Mouse (Mus musculus): ENCODE data around the gene Slc26a9. TPM values are rescaled to one million over a fixed set of nuclear protein-coding genes. Genes with fewer than 3 reads are reported as not detected.

Gene Slc26a9
- polyA plus RNA-seq, 1 experiment from 2014 or later: 0.08 TPM

Other genes starting within 250 kb of the Slc26a9 start
- gene Srgap2, start 216.7 kb upstream of the Slc26a9 start, polyA plus RNA-seq (2015; fragmentation: Nextera tagmentation; extraction: Ambion mirVana): 7.3 and 8.6 TPM in 2 replicates
- gene Fam72a, start 216.1 kb upstream of the Slc26a9 start, polyA plus RNA-seq (2015; fragmentation: Nextera tagmentation; extraction: Ambion mirVana): 6.5 and 6.8 TPM in 2 replicates
- not detected in 2 replicates for gene Avpr1b, start 144.8 kb upstream of the Slc26a9 start, polyA plus RNA-seq (2015; fragmentation: Nextera tagmentation; extraction: Ambion mirVana)
- gene Ctse, start 105.7 kb upstream of the Slc26a9 start, polyA plus RNA-seq (2015; fragmentation: Nextera tagmentation; extraction: Ambion mirVana): 6.8 and 9.0 TPM in 2 replicates
- gene Rab7b, start 55.3 kb upstream of the Slc26a9 start, polyA plus RNA-seq (2015; fragmentation: Nextera tagmentation; extraction: Ambion mirVana): 3.8 and 4.2 TPM in 2 replicates
- gene Pm20d1, start 53.4 kb downstream of the Slc26a9 start, polyA plus RNA-seq (2015; fragmentation: Nextera tagmentation; extraction: Ambion mirVana): 0.95 and 1.4 TPM in 2 replicates
- 7.7 and 7.8 TPM in 2 replicates for gene Slc41a1, start 83.5 kb downstream of the Slc26a9 start, polyA plus RNA-seq (2015; fragmentation: Nextera tagmentation; extraction: Ambion mirVana)
- gene Rab29, start 123.2 kb downstream of the Slc26a9 start, polyA plus RNA-seq (2015; fragmentation: Nextera tagmentation; extraction: Ambion mirVana): 33.3 and 36.6 TPM in 2 replicates
- 80.4 and 102 TPM in 2 replicates for gene Nucks1, start 166.5 kb downstream of the Slc26a9 start, polyA plus RNA-seq (2015; fragmentation: Nextera tagmentation; extraction: Ambion mirVana)
- gene Slc45a3, start 218.9 kb downstream of the Slc26a9 start, polyA plus RNA-seq (2015; fragmentation: Nextera tagmentation; extraction: Ambion mirVana): 2.7 and 3.0 TPM in 2 replicates

Data from thymus, postnatal 0 days (tissue).